Mouse (Mus musculus) right cerebral cortex, postnatal 14 days (tissue): ENCODE results near the gene Arf6.
"Not testable (repeated sequence)": the region's sequence is repeated elsewhere in the genome, so short reads cannot be mapped to it uniquely, and the experiment has no call there.

ENCODE experiments used
- DNase-seq: peaks from one replicate; pipeline ENCODE4 v3.0.0; 2022

The Arf6 gene

GRCm38 (mm10) chr12:69373850-69374766, 2.2 kb downstream of the Arf6 start:
- DNase-seq, result no peak

- no peak for DNase-seq
These were observed 4.2 kb downstream of the Arf6 start for GRCm38 (mm10) chr12:69376132-69376531.

GRCm38 (mm10) chr12:69377188-69377587, 5.2 kb downstream of the Arf6 start:
- no peak for DNase-seq

GRCm38 (mm10) chr12:69377636-69378035, 5.7 kb downstream of the Arf6 start:
- not testable (repeated sequence) for DNase-seq

DNA sequence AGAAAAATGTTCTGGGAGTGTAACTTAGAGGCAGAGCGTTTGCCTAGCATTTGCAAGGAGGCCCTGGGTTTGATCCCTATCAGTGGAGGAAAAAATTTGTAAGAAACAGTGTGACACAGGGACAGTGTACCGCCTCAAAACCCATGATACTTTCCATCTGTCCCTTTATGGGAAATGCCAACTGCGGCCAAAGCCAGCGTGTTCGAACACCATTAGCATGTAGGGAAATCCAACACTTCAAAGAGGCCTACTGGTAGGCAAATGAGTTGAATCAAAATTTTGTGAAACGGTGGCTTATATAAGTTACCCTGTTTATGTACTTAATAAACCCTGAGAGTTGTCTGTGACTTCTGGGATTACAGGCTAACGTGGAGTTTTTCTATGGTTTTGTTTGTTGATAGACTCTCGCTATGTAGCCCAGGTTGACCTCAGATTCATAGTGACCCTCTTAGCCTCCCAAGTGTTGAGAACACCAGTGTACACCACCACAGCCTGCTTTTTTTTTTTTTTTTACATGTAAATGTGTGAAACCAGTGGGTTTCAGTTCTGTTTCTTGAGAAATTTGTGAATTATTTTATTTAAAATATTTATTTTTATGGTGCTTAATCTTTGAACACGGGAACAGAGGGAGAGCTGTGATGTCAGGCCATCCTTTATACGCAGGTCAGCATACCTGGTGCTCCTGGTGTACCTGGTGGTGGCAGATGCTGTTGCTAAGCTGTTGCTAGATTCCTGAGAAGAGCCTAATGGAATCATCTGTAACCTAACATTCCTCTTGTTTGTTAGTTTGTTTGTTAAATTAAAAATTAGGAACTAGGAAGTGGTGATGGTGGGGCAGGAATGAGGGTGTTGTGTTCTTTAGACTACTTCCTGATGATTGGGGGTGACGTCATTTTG, 6.9 kb downstream of the Arf6 start:
- no peak for DNase-seq

GRCm38 (mm10) chr12:69382880-69383279, 10.9 kb downstream of the Arf6 start:
- DNase-seq, result no peak

DNA sequence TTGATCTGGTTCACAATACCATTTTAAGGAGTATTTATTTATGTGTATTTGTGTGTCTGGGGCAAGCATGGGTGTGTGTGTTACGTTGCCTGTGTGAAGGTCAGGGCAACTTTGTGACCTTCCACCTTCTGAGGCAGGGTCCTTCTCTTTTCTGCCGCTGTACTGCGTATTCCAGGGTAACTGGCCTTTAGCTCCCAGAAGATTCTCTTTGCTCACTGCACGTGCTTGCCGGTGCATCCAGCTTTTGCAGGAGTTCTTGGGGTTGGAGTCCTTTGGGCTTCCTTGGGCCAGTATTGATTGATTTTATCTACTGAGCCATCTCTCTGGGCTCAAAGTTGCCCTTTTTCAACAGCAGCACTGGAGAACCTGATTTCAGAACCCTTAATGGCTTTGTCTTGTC, 12.7 kb downstream of the Arf6 start:
- DNase-seq, result no peak

GRCm38 (mm10) chr12:69385542-69386280, 13.8 kb downstream of the Arf6 start:
- no peak for DNase-seq

- DNase-seq, result not testable (repeated sequence)
These were observed 14.4 kb downstream of the Arf6 start for GRCm38 (mm10) chr12:69386281-69386732.

GRCm38 (mm10) chr12:69388321-69388869, 16.4 kb downstream of the Arf6 start:
- no peak for DNase-seq

- DNase-seq, result peak; percentile 14
These were observed 17.5 kb downstream of the Arf6 start for GRCm38 (mm10) chr12:69389273-69389938.

DNA sequence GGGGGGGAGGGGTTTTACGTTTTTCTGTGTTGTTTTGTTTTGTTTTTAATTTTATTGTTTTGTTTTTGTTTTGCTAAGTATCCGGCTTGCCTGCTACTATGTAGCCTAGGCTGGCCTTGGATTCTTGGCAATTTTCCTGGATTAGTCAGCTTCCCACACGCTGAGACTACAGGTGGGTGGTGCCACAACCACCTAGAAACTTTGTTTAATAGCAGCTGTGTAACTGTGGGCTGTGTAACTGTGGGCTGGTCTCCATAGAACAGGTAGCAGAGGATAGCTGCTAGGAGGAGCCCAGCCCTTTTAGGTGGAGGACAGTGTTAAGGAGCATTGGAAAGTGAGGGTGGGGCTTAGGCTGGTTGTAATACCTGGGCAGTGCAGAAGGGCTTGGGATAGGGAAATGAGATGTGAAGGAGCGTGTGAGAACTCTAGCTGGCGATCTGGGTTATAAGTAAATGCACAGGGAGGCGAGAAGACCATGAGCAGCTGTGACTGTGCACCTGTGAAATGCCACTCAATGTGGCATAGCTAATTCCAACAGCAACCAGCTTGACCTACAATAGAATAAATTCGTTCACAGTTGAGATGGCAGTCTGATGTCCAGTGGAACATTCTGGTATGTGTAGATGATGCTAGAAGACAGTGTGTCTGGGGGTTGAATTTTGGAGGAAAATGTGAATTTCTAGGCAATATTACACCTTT, 18.2 kb downstream of the Arf6 start:
- no peak for DNase-seq

DNA sequence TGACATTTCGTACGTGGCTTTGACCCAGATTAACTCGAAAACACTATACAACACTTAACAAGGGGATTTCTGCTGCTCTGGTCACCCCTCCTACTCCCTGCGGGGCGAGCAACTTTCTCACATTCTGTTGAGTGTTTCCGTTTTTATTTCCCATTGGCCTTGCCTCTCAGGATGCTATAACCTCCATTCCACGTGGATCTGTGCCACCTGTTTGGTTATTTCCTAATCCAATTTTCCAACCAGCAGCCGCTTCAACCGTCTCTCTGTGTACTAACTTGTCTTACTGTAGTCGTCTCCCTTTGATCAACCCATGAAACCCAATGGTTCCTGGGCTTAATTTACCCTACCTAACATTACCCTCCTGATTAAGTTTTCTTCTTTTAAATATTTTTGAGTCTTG, 21.1 kb downstream of the Arf6 start:
- DNase-seq, result no peak

- DNase-seq, result no peak
These were observed 22.5 kb downstream of the Arf6 start for GRCm38 (mm10) chr12:69394456-69394855.

GRCm38 (mm10) chr12:69400367-69400766, 28.4 kb downstream of the Arf6 start:
- no peak for DNase-seq

DNA sequence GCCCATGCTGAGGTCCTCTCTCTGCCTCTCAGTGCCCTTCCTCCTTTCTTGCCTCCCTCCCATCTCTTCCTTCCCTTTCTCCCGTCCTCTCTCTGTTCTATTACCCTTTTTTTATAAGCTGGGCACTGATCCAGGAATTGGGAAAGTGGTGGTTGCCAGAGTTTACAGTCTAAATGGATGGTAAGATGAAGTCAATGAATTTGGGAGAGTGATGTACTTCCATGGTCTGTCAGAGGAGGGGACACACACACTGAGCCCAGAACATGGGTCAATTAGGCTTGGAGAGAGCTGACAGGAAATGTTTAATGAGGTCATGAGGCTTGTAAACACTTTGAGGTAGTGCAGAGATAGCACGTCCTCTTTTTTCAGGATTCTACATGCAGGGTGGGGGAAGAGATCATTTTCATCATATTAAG, 28.9 kb downstream of the Arf6 start:
- no peak for DNase-seq

DNA sequence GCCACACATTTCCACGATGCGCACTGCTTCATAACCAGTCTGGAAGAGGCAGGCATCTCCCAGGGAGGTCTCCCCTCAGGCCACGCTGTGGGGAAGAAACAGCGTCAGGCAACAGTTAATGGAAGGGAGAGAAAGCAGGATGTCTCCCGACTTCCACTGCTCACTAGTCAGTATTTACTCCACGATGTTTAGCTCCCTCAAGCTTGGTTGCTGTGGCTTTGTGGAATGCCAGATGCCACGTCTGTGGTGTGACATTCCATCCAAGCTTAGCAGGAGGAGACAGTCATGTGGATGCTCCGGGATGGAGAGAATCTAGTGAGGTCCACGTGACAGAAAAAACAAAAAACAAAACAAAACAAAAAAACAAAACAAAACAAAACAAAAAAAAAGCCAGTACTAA, 30.1 kb downstream of the Arf6 start:
- DNase-seq, result no peak

DNA sequence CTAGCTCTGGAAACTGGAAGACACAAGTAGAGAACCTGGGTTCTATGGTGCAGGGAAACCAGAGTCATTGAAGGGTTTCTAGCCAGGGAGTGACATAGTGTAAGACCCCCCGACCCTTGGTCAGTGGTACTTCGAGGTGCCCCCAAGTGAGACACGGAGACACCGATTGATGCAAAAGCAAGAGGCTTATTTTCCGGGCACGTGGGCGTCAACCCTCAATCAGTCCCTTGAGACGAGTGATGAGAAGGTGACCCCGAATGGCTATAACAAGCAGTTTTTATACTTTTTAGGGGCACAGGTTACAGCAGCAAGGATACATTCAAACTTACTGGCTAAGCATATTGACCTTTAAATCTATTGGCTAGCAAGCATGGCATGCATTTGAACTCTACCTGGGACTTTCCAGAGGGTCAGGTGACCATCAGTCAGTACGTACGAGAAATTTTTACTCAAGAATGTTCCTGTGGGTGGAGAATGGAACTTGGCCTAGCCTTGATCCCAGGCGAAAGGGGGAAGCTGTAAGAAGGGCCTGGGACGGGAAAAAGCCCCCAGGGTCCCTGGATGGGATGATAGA, 30.7 kb downstream of the Arf6 start:
- DNase-seq, result no peak

DNA sequence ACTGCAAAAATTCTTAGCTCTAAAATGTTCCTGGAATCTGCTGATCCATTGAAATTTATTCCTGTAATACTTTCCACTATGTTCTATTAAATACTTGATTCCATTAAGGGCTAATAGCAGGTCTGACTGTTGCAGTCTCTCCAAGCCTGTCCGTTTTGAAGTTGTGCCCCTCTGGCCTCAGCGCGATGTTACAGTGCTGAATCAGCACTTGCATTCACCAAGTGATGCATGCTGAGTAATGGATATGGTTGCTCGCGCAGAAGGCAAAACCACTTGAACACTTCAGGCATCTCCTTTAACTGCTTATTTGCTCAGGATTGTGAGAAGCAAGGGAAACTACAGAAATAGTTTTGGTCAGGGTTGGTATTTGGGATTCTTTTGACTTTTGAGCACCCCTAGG, 38.8 kb downstream of the Arf6 start:
- DNase-seq, result no peak

- DNase-seq, result no peak
These were observed 40.0 kb downstream of the Arf6 start for GRCm38 (mm10) chr12:69411936-69412335.

DNA sequence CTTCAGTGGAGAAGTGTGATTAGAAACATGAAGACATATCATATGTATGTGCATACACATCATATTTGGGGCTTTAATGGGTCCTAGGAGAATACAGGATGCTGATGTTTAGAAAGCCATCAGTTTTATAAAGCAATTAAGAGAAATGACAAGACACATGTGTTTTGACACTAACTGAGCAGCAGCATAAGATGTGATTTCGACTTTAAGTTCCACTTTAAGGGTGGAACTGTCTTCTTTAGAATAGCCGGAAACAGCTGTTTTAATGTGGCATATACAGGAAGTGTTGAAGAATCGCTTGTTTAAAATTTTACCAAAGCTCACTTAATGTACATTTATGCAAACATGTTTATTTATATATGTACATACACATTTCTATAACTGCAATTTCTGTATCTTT, 41.4 kb downstream of the Arf6 start:
- DNase-seq, result no peak
